Mouse (Mus musculus): ENCODE measurements around the gene Dnah9.

- TF ChIP-seq ZC3H11A (IDR thresholded peaks at IDR 0.05; ENCODE audit: borderline replicate concordance, low read depth, low read length) (peak; percentile 53; the same call in 1 of the 2 replicates), CHD2 (IDR thresholded peaks at IDR 0.05; ENCODE audit: low read depth, low read length) (no peak), ZNF384 (IDR thresholded peaks at IDR 0.05; ENCODE audit: low read depth, low read length) (no peak), HCFC1 (IDR thresholded peaks at IDR 0.05; ENCODE audit: borderline replicate concordance, insufficient read depth, low read length) (no peak)
Observed at GRCm38 (mm10) chr11:65820877-65821276, 347.5 kb downstream of the Dnah9 start.

Measured in ES-E14 (cell line).